Mouse (Mus musculus) spleen, adult 18-20 months (tissue): ENCODE data around the gene Krit1.
A peak's percentile ranks its signal among the peaks of the same experiment; 100 is the strongest.
"Not testable (repeated sequence)": the region's sequence is repeated elsewhere in the genome, so short reads cannot be mapped to it uniquely, and the experiment has no call there.

Experiments
- DNase-seq, 2 experiments: peaks; one replicate each; pipeline ENCODE4 v3.0.0; 2022; ENCODE audit warnings: mixed read lengths in 2 of 2

Gene Krit1

DNA sequence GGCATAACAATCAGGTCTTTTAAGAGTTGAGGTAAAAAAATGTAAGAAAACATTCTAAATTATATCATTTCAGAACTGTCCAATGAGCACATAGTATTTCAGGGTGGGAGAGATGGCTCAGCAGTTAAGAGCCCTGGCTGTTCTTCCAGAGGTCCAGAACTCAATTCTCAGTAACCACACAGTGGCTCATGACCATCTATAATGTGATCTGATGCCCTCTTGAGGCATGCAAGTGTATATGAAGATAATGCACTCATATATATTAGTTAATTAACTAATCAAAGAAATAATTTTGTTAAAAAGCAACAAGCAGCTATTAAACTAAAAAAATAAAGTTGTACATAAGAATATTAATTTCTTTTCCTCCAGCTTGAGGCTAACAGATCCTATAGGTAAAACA, 86.2 kb downstream of the Krit1 start:
- DNase-seq: no peak

DNA sequence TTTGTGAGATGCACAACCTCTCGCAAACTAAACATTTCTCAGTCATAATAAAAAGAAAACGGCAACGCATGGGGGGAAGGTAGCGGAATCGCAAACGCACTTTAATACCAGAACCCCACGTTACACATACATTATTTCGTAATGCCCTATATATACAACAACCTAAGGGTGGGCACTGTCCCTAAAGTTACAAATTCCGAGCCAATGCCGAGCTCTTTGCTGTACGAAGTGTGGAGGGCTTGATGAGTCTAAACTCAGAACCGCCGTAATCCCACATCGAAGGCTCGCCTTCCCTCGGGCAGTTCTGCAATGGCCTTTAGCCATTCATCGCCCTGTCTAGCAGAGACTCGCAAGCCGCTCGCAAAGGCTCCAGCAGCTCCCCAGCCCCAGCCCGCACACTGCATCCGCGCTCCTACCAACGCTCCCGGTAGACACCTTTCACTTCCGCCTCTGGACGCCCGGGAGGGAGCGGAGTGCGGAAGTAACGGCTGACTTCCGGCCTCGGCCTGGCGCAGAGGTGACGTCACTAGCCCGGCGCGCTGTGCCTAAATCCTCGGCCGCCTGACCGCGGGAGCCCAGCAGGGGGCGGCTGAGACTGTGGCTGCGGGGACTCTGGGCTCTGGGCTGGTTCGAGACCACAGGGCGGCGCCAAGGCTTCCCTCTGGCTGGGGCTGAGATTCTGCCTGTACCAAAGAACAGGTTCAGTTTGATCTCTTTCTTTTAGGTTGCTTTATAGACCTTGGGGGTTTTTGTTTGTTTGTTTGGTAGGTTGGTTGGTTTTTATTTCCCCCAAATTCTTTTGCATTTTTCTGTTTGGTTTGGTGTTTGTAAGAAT, 90.7 kb downstream of the Krit1 start, which contains the start of gene Mterf1a:
Gene Mterf1a, minus strand, starts transcription at position 475 of the 835 bp plus-strand sequence.
- peak; percentile 27 to 37 for DNase-seq

DNA sequence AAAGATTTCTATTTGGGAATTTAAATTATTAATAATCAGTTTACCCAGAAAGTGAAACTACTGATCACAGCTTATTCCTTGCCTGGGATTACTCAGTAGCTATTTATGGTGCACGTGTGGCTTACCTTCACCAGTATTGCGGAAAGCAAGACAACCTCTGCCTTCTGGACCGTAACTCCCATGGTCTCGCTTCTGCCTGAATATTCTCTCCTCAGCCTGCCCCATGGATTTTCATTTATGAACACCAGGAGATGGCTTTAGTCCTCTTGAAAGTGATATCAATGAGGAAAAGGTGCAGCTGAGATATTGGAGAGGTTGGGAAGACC, 91.3 kb downstream of the Krit1 start:
- DNase-seq: not testable (repeated sequence)
